Mouse (Mus musculus): ENCODE measurements at regions not wholly inside any gene's neighbourhood (a gene's known extent, or its start where the extent isn't known, plus 50 kb on each side); places are given as distances from the start of the nearest gene placed in this dataset.

- no peak overlapping the region for H3K4me3 ChIP-seq (ENCODE audit: low read depth, low read length)
- ATAC-seq = no peak
- no peak for TF ChIP-seq EP300 (IDR thresholded peaks at IDR 0.05; ENCODE audit: low read depth)
- TF ChIP-seq CTCF (IDR thresholded peaks at IDR 0.05; ENCODE audit: low read depth) = no peak
Observed at GRCm38 (mm10) chr3:52446500-52446899, 178.4 kb downstream of the Foxo1 start.

GRCm38 (mm10) chr3:52444420-52445119 lies 176.4 kb downstream of the Foxo1 start:
- Histone ChIP-seq H3K36me3 (replicated peaks; ENCODE audit: insufficient read depth, low read length) (no peaks in the 10 kb centered on the region), H3K27me3 (ENCODE audit: insufficient read depth, low read length) (no peaks in the 10 kb centered on the region), H3K9ac (replicated peaks) (no peak overlapping the region), H3K4me1 (ENCODE audit: insufficient read depth) (no peaks in the 10 kb centered on the region; the same call in 1 of the 2 replicates), H3K4me3 (ENCODE audit: low read depth, low read length) (no peak overlapping the region), H3K9me3 (ENCODE audit: low read length) (no peaks in the 10 kb centered on the region), H3K4me2 (ENCODE audit: low read depth, low read length) (no peak overlapping the region), H3K27ac (ENCODE audit: low read depth) (0 out of 2 replicates have a peak overlapping the region, but pooled peaks have one; percentile 16)
- WGBS (ENCODE audit: insufficient replicate concordance) = 60% methylated on average over 8 of the region's 8 CpGs
- ATAC-seq (no peak), DNase-seq (no peak)
- no peak for TF ChIP-seq EP300 (IDR thresholded peaks at IDR 0.05; ENCODE audit: low read depth)
- no peak for TF ChIP-seq CTCF (IDR thresholded peaks at IDR 0.05; ENCODE audit: low read depth)

More at GRCm38 (mm10) chr3:52446500-52446899, 178.4 kb downstream of the Foxo1 start:
- DNase-seq = no peak
- Histone ChIP-seq H3K4me2 (ENCODE audit: low read depth, low read length) (no peak overlapping the region), H3K9me3 (ENCODE audit: low read length) (no peaks in the 10 kb centered on the region; the same call in 1 of the 2 replicates), H3K4me1 (ENCODE audit: insufficient read depth) (no peaks in the 10 kb centered on the region; the same call in 1 of the 2 replicates), H3K9ac (replicated peaks) (no peak overlapping the region), H3K27me3 (ENCODE audit: insufficient read depth, low read length) (no peaks in the 10 kb centered on the region), H3K36me3 (replicated peaks; ENCODE audit: insufficient read depth, low read length) (no peaks in the 10 kb centered on the region), H3K27ac (ENCODE audit: low read depth) (no peak overlapping the region)
- WGBS (ENCODE audit: insufficient replicate concordance) = 59% methylated on average over 5 of the region's 5 CpGs

- Histone ChIP-seq H3K27me3 (ENCODE audit: insufficient read depth, low read length) (no peaks in the 10 kb centered on the region), H3K4me1 (ENCODE audit: insufficient read depth) (no peaks in the 10 kb centered on the region; the same call in 1 of the 2 replicates), H3K27ac (ENCODE audit: low read depth) (0 out of 2 replicates have a peak overlapping the region, but pooled peaks have one; percentile 16), H3K36me3 (replicated peaks; ENCODE audit: insufficient read depth, low read length) (no peaks in the 10 kb centered on the region), H3K9ac (replicated peaks) (no peak overlapping the region), H3K4me3 (ENCODE audit: low read depth, low read length) (no peak overlapping the region), H3K9me3 (ENCODE audit: low read length) (no peaks in the 10 kb centered on the region), H3K4me2 (ENCODE audit: low read depth, low read length) (no peak overlapping the region)
- ATAC-seq = peak; percentile 83
- TF ChIP-seq EP300 (IDR thresholded peaks at IDR 0.05; ENCODE audit: low read depth) = no peak
- TF ChIP-seq CTCF (IDR thresholded peaks at IDR 0.05; ENCODE audit: low read depth) = no peak
- WGBS (ENCODE audit: insufficient replicate concordance) = 28% methylated on average over 3 of the region's 3 CpGs
- DNase-seq = peak; percentile 62
Observed at GRCm38 (mm10) chr3:52443856-52444255, 175.7 kb downstream of the Foxo1 start.

GRCm38 (mm10) chr3:52429014-52429589 lies 161.0 kb downstream of the Foxo1 start:
- ATAC-seq = no peak
- Histone ChIP-seq H3K27ac (ENCODE audit: low read depth) (no peak overlapping the region), H3K4me3 (ENCODE audit: low read depth, low read length) (no peak overlapping the region), H3K4me2 (ENCODE audit: low read depth, low read length) (no peak overlapping the region), H3K9me3 (ENCODE audit: low read length) (peaks cover 2% of the 10 kb centered on the region; the same call in 1 of the 2 replicates), H3K36me3 (replicated peaks; ENCODE audit: insufficient read depth, low read length) (no peaks in the 10 kb centered on the region), H3K27me3 (ENCODE audit: insufficient read depth, low read length) (no peaks in the 10 kb centered on the region), H3K9ac (replicated peaks) (no peak overlapping the region; the same call in 1 of the 2 replicates), H3K4me1 (ENCODE audit: insufficient read depth) (no peaks in the 10 kb centered on the region)
- DNase-seq = no peak
- no peak for TF ChIP-seq CTCF (IDR thresholded peaks at IDR 0.05; ENCODE audit: low read depth)
- no peak for TF ChIP-seq EP300 (IDR thresholded peaks at IDR 0.05; ENCODE audit: low read depth)
- WGBS (ENCODE audit: insufficient replicate concordance) = 62% methylated on average over 8 of the region's 8 CpGs

GRCm38 (mm10) chr3:52422826-52423225 lies 154.7 kb downstream of the Foxo1 start:
- Histone ChIP-seq H3K9me3 (ENCODE audit: low read length) (peaks cover 2% of the 10 kb centered on the region; the same call in 1 of the 2 replicates), H3K4me1 (ENCODE audit: insufficient read depth) (no peaks in the 10 kb centered on the region), H3K36me3 (replicated peaks; ENCODE audit: insufficient read depth, low read length) (no peaks in the 10 kb centered on the region), H3K9ac (replicated peaks) (no peak overlapping the region), H3K4me3 (ENCODE audit: low read depth, low read length) (no peak overlapping the region), H3K4me2 (ENCODE audit: low read depth, low read length) (no peak overlapping the region), H3K27me3 (ENCODE audit: insufficient read depth, low read length) (no peaks in the 10 kb centered on the region), H3K27ac (ENCODE audit: low read depth) (no peak overlapping the region)
- ATAC-seq (no peak), DNase-seq (no peak)
- WGBS (ENCODE audit: insufficient replicate concordance) = 80% methylated on average over 1 of the region's 1 CpGs
- TF ChIP-seq CTCF (IDR thresholded peaks at IDR 0.05; ENCODE audit: low read depth) (no peak), EP300 (IDR thresholded peaks at IDR 0.05; ENCODE audit: low read depth) (no peak)

GRCm38 (mm10) chr3:52416261-52416660 lies 148.1 kb downstream of the Foxo1 start:
- Histone ChIP-seq H3K27ac (ENCODE audit: low read depth) (no peak overlapping the region), H3K4me1 (ENCODE audit: insufficient read depth) (peaks cover 6% of the 10 kb centered on the region), H3K36me3 (replicated peaks; ENCODE audit: insufficient read depth, low read length) (no peaks in the 10 kb centered on the region), H3K9me3 (ENCODE audit: low read length) (no peaks in the 10 kb centered on the region), H3K4me3 (ENCODE audit: low read depth, low read length) (no peak overlapping the region), H3K9ac (replicated peaks) (no peak overlapping the region), H3K27me3 (ENCODE audit: insufficient read depth, low read length) (no peaks in the 10 kb centered on the region), H3K4me2 (ENCODE audit: low read depth, low read length) (no peak overlapping the region)
- DNase-seq (no peak), ATAC-seq (no peak)
- WGBS (ENCODE audit: insufficient replicate concordance) = 61% methylated on average over 6 of the region's 6 CpGs
- no peak for TF ChIP-seq CTCF (IDR thresholded peaks at IDR 0.05; ENCODE audit: low read depth)
- no peak for TF ChIP-seq EP300 (IDR thresholded peaks at IDR 0.05; ENCODE audit: low read depth)

Data from liver, postnatal 0 days (tissue).